In genomic region chr3:46343508-46343907, GRCm38 (mm10) we compare ENCODE assay signal across 20 mouse cellular contexts.
"Had no signal": no experiment of that assay in that cellular context is flagged by ENCODE, and none has a peak within 500 bp of the region (broad histone marks: within the 10 kb centered on the region; RNA-seq: fewer than 3 reads in every experiment).

No protein-coding gene starts in this region.

- H3K36me3 ChIP-seq: liver, embryonic 15.5 days; midbrain, embryonic 12.5 days; midbrain, embryonic 15.5 days; neural tube, embryonic 12.5 days; neural tube, embryonic 15.5 days had no signal

- H3K4me1 ChIP-seq: liver, embryonic 15.5 days; midbrain, embryonic 12.5 days; midbrain, embryonic 15.5 days; neural tube, embryonic 12.5 days; neural tube, embryonic 15.5 days had no signal

- H3K9me3 ChIP-seq: liver, embryonic 15.5 days; midbrain, embryonic 12.5 days; midbrain, embryonic 15.5 days; neural tube, embryonic 12.5 days; neural tube, embryonic 15.5 days had no signal

- DNase-seq: kidney, adult 2 months; kidney, postnatal 25 days; layer of hippocampus, adult 9-11 months; lung, embryonic 14.5 days; right cerebral cortex, adult 18-20 months; right cerebral cortex, postnatal 14 days; right cerebral cortex, postnatal 4 days; thymus, adult 2 months; thymus, postnatal 14 days; thymus, postnatal 4 days had no signal

- H3K27ac ChIP-seq: kidney, postnatal 0 days; layer of hippocampus, adult 2 months; liver, embryonic 15.5 days; macrophage; midbrain, embryonic 12.5 days; midbrain, embryonic 15.5 days; neural tube, embryonic 12.5 days; neural tube, embryonic 15.5 days; stomach, postnatal 0 days had no signal

- ATAC-seq: lung, postnatal 0 days; midbrain, embryonic 15.5 days had no signal

- H3K27me3 ChIP-seq: liver, embryonic 15.5 days; midbrain, embryonic 12.5 days; midbrain, embryonic 15.5 days; neural tube, embryonic 12.5 days; neural tube, embryonic 15.5 days had no signal

- H3K4me2 ChIP-seq: liver, embryonic 15.5 days; lung, embryonic 14.5 days; midbrain, embryonic 12.5 days; midbrain, embryonic 15.5 days; neural tube, embryonic 12.5 days; neural tube, embryonic 15.5 days had no signal

- H3K9ac ChIP-seq: liver, embryonic 15.5 days; lung, embryonic 14.5 days; midbrain, embryonic 12.5 days; midbrain, embryonic 15.5 days; neural tube, embryonic 12.5 days; neural tube, embryonic 15.5 days had no signal

- H3K4me3 ChIP-seq: layer of hippocampus, adult 2 months; liver, embryonic 15.5 days; midbrain, embryonic 12.5 days; midbrain, embryonic 15.5 days; neural tube, embryonic 12.5 days; neural tube, embryonic 15.5 days had no signal
